Mouse (Mus musculus) embryonic facial prominence, embryonic 14.5 days (tissue): ENCODE data around the gene Spats2l. TPM values are rescaled to one million over a fixed set of nuclear protein-coding genes. Genes with fewer than 3 reads are reported as not detected.

ENCODE experiments used
- ATAC-seq: fragments of 200-750 bp; cut with Nextera tagmentation; 2 replicates; pipeline ENCODE4 v1.8.0; 2017; ENCODE audit warnings: low read depth, moderate number of reproducible peaks, moderate TSS enrichment
- DNase-seq: peaks from one replicate; pipeline ENCODE4 v3.0.0-alpha.2; 2015; ENCODE audit warnings: low spot score
- H3K27ac ChIP-seq: fragments of 300-500 bp; sonication (generic); replicated peaks from 2 replicates; pipeline ENCODE4 v1.5.1; 2014; ENCODE audit warnings: low read depth, mild to moderate bottlenecking, low read length, moderate library complexity
- H3K27me3 ChIP-seq: fragments of 300-500 bp; sonication (generic); replicated peaks from 2 replicates; pipeline ENCODE4 v1.6.1; 2014; ENCODE audit warnings: low read length; ENCODE audit not compliant: control insufficient read depth, insufficient read depth
- H3K36me3 ChIP-seq: fragments of 300-500 bp; sonication (generic); 2 replicates; pipeline ENCODE4 v1.6.1; 2014; ENCODE audit warnings: low read length, mixed read lengths; ENCODE audit not compliant: control insufficient read depth, insufficient read depth
- H3K4me1 ChIP-seq: fragments of 300-500 bp; sonication (generic); 2 replicates; pipeline ENCODE4 v1.6.1; 2014; ENCODE audit warnings: antibody characterized with exemption, low read length; ENCODE audit not compliant: control insufficient read depth, insufficient read depth
- H3K4me2 ChIP-seq: fragments of 300-500 bp; sonication (generic); 2 replicates; pipeline ENCODE4 v1.6.1; 2014; ENCODE audit warnings: low read depth, mild to moderate bottlenecking, low read length, moderate library complexity, mixed read lengths
- H3K4me3 ChIP-seq: fragments of 300-500 bp; sonication (generic); 2 replicates; pipeline ENCODE4 v1.5.1; 2014; ENCODE audit warnings: low read depth, mild to moderate bottlenecking, low read length
- H3K9ac ChIP-seq: fragments of 300-500 bp; sonication (generic); 2 replicates; pipeline ENCODE4 v1.6.1; 2014; ENCODE audit warnings: low read depth, mild to moderate bottlenecking, low read length, moderate library complexity, mixed read lengths
- H3K9me3 ChIP-seq: fragments of 300-500 bp; sonication (generic); 2 replicates; pipeline ENCODE4 v1.6.1; 2016; ENCODE audit warnings: low read length; ENCODE audit not compliant: control insufficient read depth
- WGBS: fragments of 180-500 bp; shearing (Covaris S2); extraction: QIAGEN DNeasy Blood & Tissue Kit; methylation state at CpG from one replicate; pipeline ENCODE4 v1.1.7; 2014; 5-methylcytosine and 5-hydroxymethylcytosine counted together
- polyA plus RNA-seq: library from polyadenylated mRNA; unstranded; fragments of >200 nt; fragmentation: Nextera tagmentation; extraction: Ambion mirVana; gene quantifications from 2 replicates; pipeline ENCODE4 v1.2.1, GENCODE M21; 2014

The Spats2l gene
- polyA plus RNA-seq, 1 experiment from 2014 or later: 160 TPM

DNA sequence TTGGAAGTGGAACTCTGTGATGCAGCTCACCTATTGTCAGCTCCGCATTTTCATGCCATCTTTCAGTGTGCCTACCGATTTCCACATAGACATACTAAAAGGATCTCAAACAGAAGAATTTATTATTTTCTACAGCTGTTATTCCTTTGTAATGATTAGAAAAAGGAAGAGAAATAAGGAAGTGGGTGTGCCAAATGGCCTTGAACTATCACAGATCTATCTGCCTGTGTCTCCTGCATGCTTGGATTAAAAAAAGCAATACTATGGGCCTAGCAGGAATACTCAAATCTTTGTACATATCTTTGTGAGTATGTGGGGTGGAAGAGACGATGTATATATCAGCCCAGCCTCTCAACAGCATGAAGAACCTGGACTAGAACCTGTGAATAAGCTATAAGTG lies 202.9 kb downstream of the Spats2l start:
- no peak overlapping the region for H3K27ac ChIP-seq
- H3K4me3 ChIP-seq: no peak overlapping the region
- no peak for DNase-seq
- H3K4me2 ChIP-seq: no peak overlapping the region
- H3K4me1 ChIP-seq: no peaks in the 10 kb centered on the region
- no peak overlapping the region for H3K9ac ChIP-seq
- H3K36me3 ChIP-seq: no peaks in the 10 kb centered on the region
- no peaks in the 10 kb centered on the region for H3K9me3 ChIP-seq
- no peaks in the 10 kb centered on the region for H3K27me3 ChIP-seq
- 91% methylated on average over 3 of the region's 3 CpGs for WGBS
- no peak for ATAC-seq

DNA sequence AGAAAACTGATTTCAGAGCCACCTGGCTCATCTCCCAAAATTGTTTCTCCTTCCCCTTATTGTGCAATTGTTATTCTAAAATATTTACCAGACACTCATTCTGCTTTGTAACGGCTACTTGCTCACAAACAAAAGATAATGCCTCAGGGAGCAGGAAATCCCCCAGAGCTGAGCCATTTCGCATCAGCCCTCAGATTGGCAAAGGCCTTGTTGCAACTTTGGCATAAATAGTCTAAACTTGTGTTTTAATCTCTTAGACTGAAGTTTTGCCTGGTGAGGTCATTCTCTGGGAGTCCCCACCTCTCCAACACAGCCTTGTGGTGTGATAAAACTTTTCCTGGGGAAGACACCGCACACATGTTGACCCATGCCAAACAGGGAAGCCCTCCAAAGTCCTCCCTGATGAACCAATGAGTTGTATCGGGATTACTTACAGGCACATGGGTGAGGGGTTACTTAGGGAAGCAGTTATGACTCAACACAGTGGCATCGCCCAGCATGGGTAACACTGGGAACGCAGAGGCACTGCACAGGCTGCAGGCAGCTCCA lies 215.2 kb downstream of the Spats2l start:
- 63% methylated on average over 6 of the region's 6 CpGs for WGBS
- DNase-seq (no peak), ATAC-seq (no peak; the same call in 1 of the 2 replicates)
- Histone ChIP-seq H3K27ac (no peak overlapping the region), H3K9me3 (no peaks in the 10 kb centered on the region), H3K36me3 (no peaks in the 10 kb centered on the region), H3K4me3 (no peak overlapping the region), H3K27me3 (no peaks in the 10 kb centered on the region), H3K9ac (no peak overlapping the region), H3K4me1 (no peaks in the 10 kb centered on the region), H3K4me2 (no peak overlapping the region)

DNA sequence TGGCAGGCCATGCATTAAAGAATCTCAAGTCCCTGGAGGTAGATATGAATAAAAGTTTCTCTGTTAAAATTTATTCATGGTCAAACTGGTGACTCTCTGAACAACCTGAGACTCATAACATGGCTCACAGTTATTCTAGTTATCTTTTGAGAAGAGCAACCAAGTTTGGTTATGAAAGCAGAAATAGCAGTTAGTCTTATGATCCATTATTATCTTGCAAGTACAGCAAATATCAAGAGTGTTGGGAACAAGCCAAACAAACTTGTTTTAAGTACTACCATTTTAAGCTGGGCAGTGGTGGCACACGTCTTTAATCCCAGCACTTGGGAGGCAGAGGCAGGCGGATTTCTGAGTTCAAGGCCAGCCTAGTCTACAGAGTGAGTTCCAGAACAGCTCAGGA lies 217.3 kb downstream of the Spats2l start:
- 80% methylated on average over 2 of the region's 2 CpGs for WGBS
- ATAC-seq: no peak
- no peak for DNase-seq

DNA sequence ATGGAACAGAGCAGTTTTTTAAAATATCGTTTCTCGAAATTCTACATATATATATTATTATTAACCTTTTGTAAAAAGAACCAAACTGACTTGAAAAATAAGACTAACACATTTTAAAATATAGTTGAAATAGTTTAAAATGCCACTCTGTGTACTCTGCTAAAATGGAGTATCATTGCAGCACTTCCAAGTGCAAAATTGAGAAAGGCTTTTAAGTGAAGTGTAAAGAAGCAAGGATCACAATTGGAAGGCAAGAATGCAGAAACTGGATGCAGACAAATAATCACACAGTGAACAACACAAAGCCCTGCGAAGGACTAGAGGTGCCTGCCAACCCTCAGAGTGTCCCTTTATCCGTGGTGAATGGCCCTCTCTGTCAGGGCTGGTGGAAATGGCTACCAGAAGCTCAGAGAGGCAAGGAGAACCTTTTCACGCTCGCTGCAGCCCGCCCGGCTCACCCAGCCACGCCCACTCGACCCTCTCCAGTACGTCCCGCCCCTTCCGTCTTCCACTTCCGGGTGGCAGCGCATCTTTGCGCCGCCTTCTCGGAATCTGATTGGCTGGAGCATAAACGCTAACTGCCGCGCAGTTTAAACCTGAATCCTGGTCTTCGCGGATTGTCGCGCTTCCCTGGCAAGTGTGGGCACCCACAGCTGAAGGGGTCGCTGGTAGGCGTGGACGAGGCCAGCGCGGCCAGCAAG lies 221.6 kb downstream of the Spats2l start, which contains the start of gene Sgo2a:
Gene Sgo2a (plus strand): TSS at position 540 of the 701 bp plus-strand sequence.
- WGBS: 10% methylated on average over 20 of the region's 30 CpGs
- peak within 1 kb of the TSS; percentile 79 for H3K9ac ChIP-seq
- H3K27ac ChIP-seq: peak within 1 kb of the TSS; percentile 74
- no peaks in the 10 kb centered on the region for H3K9me3 ChIP-seq
- H3K27me3 ChIP-seq: no peaks in the 10 kb centered on the region
- peak within 1 kb of the TSS; percentile 67 for H3K4me2 ChIP-seq
- H3K4me1 ChIP-seq: peaks cover 14% of the 10 kb centered on the region
- DNase-seq (peak; percentile 99), ATAC-seq (peak; percentile 99)
- no peaks in the 10 kb centered on the region for H3K36me3 ChIP-seq
- H3K4me3 ChIP-seq: peak within 1 kb of the TSS; percentile 76

More for the DNA sequence above, 217.3 kb downstream of the Spats2l start:
- no peaks in the 10 kb centered on the region for H3K36me3 ChIP-seq
- no peak overlapping the region for H3K4me3 ChIP-seq
- H3K27ac ChIP-seq: no peak overlapping the region
- peaks cover under 1% of the 10 kb centered on the region; the same call in 1 of the 2 replicates for H3K4me1 ChIP-seq
- no peaks in the 10 kb centered on the region for H3K27me3 ChIP-seq
- no peaks in the 10 kb centered on the region for H3K9me3 ChIP-seq
- H3K9ac ChIP-seq: no peak overlapping the region
- no peak overlapping the region for H3K4me2 ChIP-seq

DNA sequence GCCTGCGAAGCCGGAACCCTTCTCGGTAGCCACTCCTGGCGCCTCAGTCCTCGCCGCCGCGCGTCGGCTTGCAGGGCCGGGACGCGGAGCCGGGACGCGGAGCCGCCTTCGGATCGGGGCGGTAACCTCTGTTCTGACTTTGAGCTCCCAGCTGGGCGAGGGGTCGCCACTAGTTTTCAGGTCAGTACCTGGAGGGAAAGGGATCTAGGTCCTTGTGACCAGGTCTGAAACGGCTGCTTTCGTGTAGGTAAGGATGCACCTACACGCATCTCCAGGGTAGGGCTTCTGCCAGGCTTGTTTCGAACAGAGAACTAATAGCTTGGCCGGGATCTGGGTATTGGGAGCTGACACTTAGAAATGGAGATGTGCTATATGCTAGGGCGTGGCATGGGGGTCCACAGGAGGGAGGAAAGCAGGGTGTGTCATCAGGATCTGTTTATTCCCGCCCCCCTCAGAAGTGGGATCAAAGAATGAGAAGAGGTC lies 222.2 kb downstream of the Spats2l start:
- DNase-seq (peak; percentile 14), ATAC-seq (peak; percentile 38)
- Histone ChIP-seq H3K36me3 (peaks cover 3% of the 10 kb centered on the region; the same call in 1 of the 2 replicates), H3K9me3 (no peaks in the 10 kb centered on the region), H3K27me3 (no peaks in the 10 kb centered on the region), H3K4me1 (peaks cover 14% of the 10 kb centered on the region), H3K9ac (peak overlapping the region; percentile 79), H3K27ac (0 out of 2 replicates have a peak overlapping the region, but pooled peaks have one; percentile 24), H3K4me3 (peak overlapping the region; percentile 76), H3K4me2 (peak overlapping the region; percentile 67)
- 0% methylated on average over 27 of the region's 29 CpGs for WGBS

Other genes with a start within 250 kb of the Spats2l start
- 13.8 and 17.9 TPM in 2 replicates for gene Sgo2a, start 221.8 kb downstream of the Spats2l start, polyA plus RNA-seq
- gene Kctd18, start 244.8 kb downstream of the Spats2l start, polyA plus RNA-seq: 15.6 and 19.2 TPM in 2 replicates